ENCODE assay signal across 8 mouse cellular contexts in genomic region chr12:3426530-3427034, GRCm38 (mm10). TPM values are rescaled to one million over a fixed set of nuclear protein-coding genes. Genes with fewer than 3 reads are reported as not detected.
A peak's percentile ranks its signal among the peaks of the same experiment; 100 is the strongest.
DNase-seq lines count a peak whose midpoint lies in the region; ATAC-seq and TF ChIP-seq lines count a peak whose summit lies in the region.

Gene Asxl2, plus strand, starts transcription at chr12:3426857.

- TF ChIP-seq CTCF in C2C12 (IDR thresholded peaks at IDR 0.05; ENCODE audit: control insufficient read depth, insufficient read depth, insufficient read length), result no peak
- TF ChIP-seq CTCF in brain, embryonic 14.5 days (IDR thresholded peaks at IDR 0.05; ENCODE audit: borderline replicate concordance, extremely low read depth, insufficient read depth, insufficient read length), result no peak
- no peak for TF ChIP-seq CTCF in liver, adult 2 months (IDR thresholded peaks at IDR 0.05; ENCODE audit: low read depth, low read length)

- peak within 1 kb of the TSS; percentile 99 for H3K9ac ChIP-seq in heart, embryonic 11.5 days (ENCODE audit: low read depth, low read length)
- H3K9ac ChIP-seq in kidney, embryonic 16.5 days (replicated peaks; ENCODE audit: low read length), result peak within 1 kb of the TSS; percentile 89
- H3K9ac ChIP-seq in liver, adult 2 months (ENCODE audit: low read depth, low read length), result peak within 1 kb of the TSS; percentile 94

- WGBS in heart, embryonic 11.5 days (ENCODE audit: insufficient replicate concordance), result under 1% methylated on average over 52 of the region's 53 CpGs
- under 1% methylated on average over 53 of the region's 53 CpGs for WGBS in kidney, embryonic 16.5 days
- WGBS in liver, adult 2 months, result under 1% methylated on average over 53 of the region's 53 CpGs

- H3K27me3 ChIP-seq in C2C12 (ENCODE audit: control insufficient read depth, insufficient read depth, insufficient read length), result no peaks in the 10 kb centered on the region
- H3K27me3 ChIP-seq in erythroblast, embryonic 14.5 days (ENCODE audit: control insufficient read depth), result no peaks in the 10 kb centered on the region
- H3K27me3 ChIP-seq in heart, embryonic 11.5 days (ENCODE audit: control insufficient read depth, insufficient read depth, low read length), result no peaks in the 10 kb centered on the region
- H3K27me3 ChIP-seq in kidney, embryonic 16.5 days (ENCODE audit: insufficient read depth, low read length), result no peaks in the 10 kb centered on the region
- H3K27me3 ChIP-seq in liver, adult 2 months (ENCODE audit: control insufficient read depth, insufficient read depth, low read length), result no peaks in the 10 kb centered on the region
- no peaks in the 10 kb centered on the region for H3K27me3 ChIP-seq in myocyte (ENCODE audit: control insufficient read depth, insufficient read depth, insufficient read length)
- H3K27me3 ChIP-seq in splenic B cell, adult 2 months (ENCODE audit: control insufficient read depth, insufficient read depth, low read length, poor library complexity, severe bottlenecking), result no peaks in the 10 kb centered on the region

- peak within 1 kb of the TSS; percentile 99 for H3K27ac ChIP-seq in heart, embryonic 11.5 days (ENCODE audit: low read depth, low read length)
- H3K27ac ChIP-seq in kidney, embryonic 16.5 days (ENCODE audit: low read length), result peak within 1 kb of the TSS; percentile 98
- peak within 1 kb of the TSS; percentile 85 for H3K27ac ChIP-seq in liver, adult 2 months (replicated peaks; ENCODE audit: insufficient read depth, low read depth, low read length)

- 0 out of 2 replicates have a peak, but pooled peaks have one; percentile 51 for TF ChIP-seq POLR2A in brain, embryonic 14.5 days (IDR thresholded peaks at IDR 0.05; ENCODE audit: borderline replicate concordance, extremely low read depth, insufficient read depth, insufficient read length, poor library complexity, severe bottlenecking)
- TF ChIP-seq POLR2A in liver, adult 2 months (IDR thresholded peaks at IDR 0.05; ENCODE audit: extremely low read depth, insufficient read depth, low read length), result peak; percentile 62; the same call in 1 of the 2 replicates
- TF ChIP-seq POLR2A in myocyte (IDR thresholded peaks at IDR 0.05; ENCODE audit: insufficient read length, low read depth), result peak; percentile 91

- H3K4me1 ChIP-seq in erythroblast, embryonic 14.5 days (ENCODE audit: control insufficient read depth), result peaks cover 43% of the 10 kb centered on the region
- H3K4me1 ChIP-seq in heart, embryonic 11.5 days (ENCODE audit: control insufficient read depth, insufficient read depth, low read length), result no peaks in the 10 kb centered on the region; the same call in 1 of the 2 replicates
- 0 out of 2 replicates have a peak, but pooled peaks cover 8% of the 10 kb centered on the region for H3K4me1 ChIP-seq in kidney, embryonic 16.5 days (ENCODE audit: insufficient read depth, low read length)
- peaks cover 24% of the 10 kb centered on the region for H3K4me1 ChIP-seq in liver, adult 2 months (ENCODE audit: control insufficient read depth, insufficient read depth, low read length)

- peaks cover 88% of the 10 kb centered on the region for H3K79me2 ChIP-seq in C2C12 (ENCODE audit: control insufficient read depth, insufficient read depth)
- H3K79me2 ChIP-seq in liver, adult 2 months (ENCODE audit: control insufficient read depth, insufficient read depth, low read length), result peaks cover 11% of the 10 kb centered on the region; the same call in 1 of the 2 replicates
- peaks cover 56% of the 10 kb centered on the region for H3K79me2 ChIP-seq in myocyte (ENCODE audit: control insufficient read depth, insufficient read depth)

- no peaks in the 10 kb centered on the region for H3K9me3 ChIP-seq in erythroblast, embryonic 14.5 days (ENCODE audit: control insufficient read depth, low read length)
- H3K9me3 ChIP-seq in heart, embryonic 11.5 days (replicated peaks; ENCODE audit: control insufficient read depth, low read length), result no peaks in the 10 kb centered on the region
- H3K9me3 ChIP-seq in kidney, embryonic 16.5 days (ENCODE audit: low read length), result no peaks in the 10 kb centered on the region

- H3K36me3 ChIP-seq in C2C12 (ENCODE audit: control insufficient read depth, insufficient read depth) (peaks cover 17% of the 10 kb centered on the region), myocyte (ENCODE audit: control insufficient read depth, insufficient read depth) (no peaks in the 10 kb centered on the region)
- peaks cover 34% of the 10 kb centered on the region for H3K36me3 ChIP-seq in erythroblast, embryonic 14.5 days (ENCODE audit: control insufficient read depth)
- 0 out of 2 replicates have a peak, but pooled peaks cover 2% of the 10 kb centered on the region for H3K36me3 ChIP-seq in heart, embryonic 11.5 days (ENCODE audit: control insufficient read depth, insufficient read depth, low read length)
- peaks cover 3% of the 10 kb centered on the region; the same call in 1 of the 2 replicates for H3K36me3 ChIP-seq in kidney, embryonic 16.5 days (ENCODE audit: insufficient read depth, low read length)
- H3K36me3 ChIP-seq in liver, adult 2 months (ENCODE audit: control insufficient read depth, insufficient read depth, low read length), result peaks cover 2% of the 10 kb centered on the region; the same call in 1 of the 2 replicates
- peaks cover 3% of the 10 kb centered on the region; the same call in 1 of the 2 replicates for H3K36me3 ChIP-seq in splenic B cell, adult 2 months (ENCODE audit: control insufficient read depth, insufficient read depth, low read length, poor library complexity, severe bottlenecking)

- H3K4me3 ChIP-seq in C2C12 (ENCODE audit: insufficient read depth, poor library complexity, severe bottlenecking) (peak within 1 kb of the TSS; percentile 99), myocyte (peak within 1 kb of the TSS; percentile 92)
- H3K4me3 ChIP-seq in erythroblast, embryonic 14.5 days (replicated peaks), result peak within 1 kb of the TSS; percentile 100
- peak within 1 kb of the TSS; percentile 95 for H3K4me3 ChIP-seq in heart, embryonic 11.5 days (ENCODE audit: low read depth, low read length)
- peak within 1 kb of the TSS; percentile 96 for H3K4me3 ChIP-seq in kidney, embryonic 16.5 days (ENCODE audit: low read length)
- peak within 1 kb of the TSS; percentile 97 for H3K4me3 ChIP-seq in liver, adult 2 months (ENCODE audit: insufficient read depth, low read depth, low read length)

- H3K79me3 ChIP-seq in C2C12 (ENCODE audit: low read depth), result peaks cover 63% of the 10 kb centered on the region

- DNase-seq in brain, embryonic 14.5 days (ENCODE audit: low read depth), result peak; percentile 100
- DNase-seq in liver, adult 2 months (ENCODE audit: extremely low read depth, low read depth, low spot score), result peak; percentile 97
- peak; percentile 99 for DNase-seq in splenic B cell, adult 2 months (ENCODE audit: low read depth, low spot score)

- peak within 1 kb of the TSS; percentile 70 for H3K4me2 ChIP-seq in heart, embryonic 11.5 days
- peak within 1 kb of the TSS; percentile 65 for H3K4me2 ChIP-seq in kidney, embryonic 16.5 days (replicated peaks; ENCODE audit: low read depth, low read length)
- peak within 1 kb of the TSS; percentile 92 for H3K4me2 ChIP-seq in myocyte (ENCODE audit: low read depth)

- ATAC-seq in heart, embryonic 11.5 days (replicated peaks; ENCODE audit: insufficient number of reproducible peaks, low FRiP score, low TSS enrichment), result peak; percentile 95
- peak; percentile 96 for ATAC-seq in kidney, embryonic 16.5 days (ENCODE audit: low FRiP score, low TSS enrichment)

- H3ac ChIP-seq in C2C12 (ENCODE audit: control insufficient read depth, insufficient read length, low read depth) (peak within 1 kb of the TSS; percentile 96), myocyte (ENCODE audit: control insufficient read depth, insufficient read length) (peak within 1 kb of the TSS; percentile 80)

TF ChIP-seq in C2C12, 6 proteins besides CTCF, POLR2A, EP300 and RAD21:
- TF ChIP-seq CEBPB (IDR thresholded peaks at IDR 0.05; ENCODE audit: low read depth) (no peak), MAX (IDR thresholded peaks at IDR 0.05) (peak; percentile 88), MYOG (IDR thresholded peaks at IDR 0.05; ENCODE audit: control insufficient read depth, extremely low read depth, insufficient read length) (no peak), USF1 (IDR thresholded peaks at IDR 0.05; ENCODE audit: low read depth) (peak; percentile 90)
TF ChIP-seq in C2C12: peak in this region for 2.

TF ChIP-seq in myocyte, 11 proteins besides CTCF, POLR2A, EP300 and RAD21:
- TF ChIP-seq MYOD1 (IDR thresholded peaks at IDR 0.05; ENCODE audit: control insufficient read depth in 1 of 3, insufficient read length in 2 of 3, low read depth in 2 of 3), result peak in 1 of 3 experiments; percentile 47
- TF ChIP-seq TCF3 (IDR thresholded peaks at IDR 0.05; ENCODE audit: insufficient read length, low read depth), result no peak
- peak; percentile 93 for TF ChIP-seq POLR2AphosphoS2 (IDR thresholded peaks at IDR 0.05; ENCODE audit: insufficient read length, low read depth)
- TF ChIP-seq REST (IDR thresholded peaks at IDR 0.05; ENCODE audit: insufficient read depth, insufficient read length), result peak; percentile 17
- TF ChIP-seq CEBPB (IDR thresholded peaks at IDR 0.05; ENCODE audit: insufficient read depth, poor library complexity, severe bottlenecking), result no peak
- TF ChIP-seq MYOG (IDR thresholded peaks at IDR 0.05; ENCODE audit: control insufficient read depth in 1 of 3, insufficient read depth in 1 of 3, insufficient read length in 2 of 3, low read depth in 2 of 3), result peak in 1 of 3 experiments; percentile 66
- TF ChIP-seq SRF (IDR thresholded peaks at IDR 0.05; ENCODE audit: control insufficient read depth, insufficient read length, low read depth), result no peak
- peak; percentile 87 for TF ChIP-seq USF1 (IDR thresholded peaks at IDR 0.05; ENCODE audit: low read depth)
- no peak for TF ChIP-seq E2F4 (IDR thresholded peaks at IDR 0.05; ENCODE audit: insufficient read depth)
- no peak for TF ChIP-seq TCF12 (IDR thresholded peaks at IDR 0.05; ENCODE audit: insufficient read depth, poor library complexity, severe bottlenecking)
- no peak for TF ChIP-seq MAX (IDR thresholded peaks at IDR 0.05; ENCODE audit: low read depth)

RNA-seq across cellular contexts. Expression of gene Asxl2, which starts in this region (rescaled TPM):
- polyA plus RNA-seq in C2C12 (2012; fragmentation: generic; extraction: Trizol) (5.9 TPM), myocyte (2012; fragmentation: generic; extraction: Trizol) (7.0 TPM)
- polyA plus RNA-seq in brain, embryonic 14.5 days (2012; rRNA removed), result 9.5 and 13.1 TPM in 2 replicates
- 0.64 and 1.1 TPM in 2 replicates for polyA plus RNA-seq in erythroblast, embryonic 14.5 days (2012)
- 19.4 and 21.3 TPM in 2 replicates for polyA plus RNA-seq in heart, embryonic 11.5 days (2014; fragmentation: Nextera tagmentation; extraction: Ambion mirVana)
- polyA plus RNA-seq in kidney, embryonic 16.5 days (2015; fragmentation: Nextera tagmentation; extraction: Ambion mirVana), result 15.0 and 20.7 TPM in 2 replicates
- 18.3 and 18.6 TPM in 2 replicates for total RNA-seq in liver, adult 2 months (2014; rRNA removed)
- polyA plus RNA-seq in liver, adult 2 months (2012; rRNA removed), result 3.7 and 4.2 TPM in 2 replicates

Comparison
In these comparisons a context has a peak if more than half of its experiments do, and no peak if none do; other contexts are left out.
1. Peak in every context shown above with its lines: DNase-seq, ATAC-seq, H3K4me3 ChIP-seq and H3K27ac ChIP-seq.